Mouse (Mus musculus) E14TG2a.4 (cell line): ENCODE results near the gene Ptprm.

Experiments
- CTCF ChIP-seq: conservative IDR thresholded peaks from 2 replicates; pipeline ENCODE4 v1.5.1; 2014; ENCODE audit warnings: low read length
- NANOG ChIP-seq: IDR thresholded peaks from 2 replicates; pipeline ENCODE4 v1.6.1; 2014; ENCODE audit warnings: borderline replicate concordance, low read length, mixed read lengths

DNA sequence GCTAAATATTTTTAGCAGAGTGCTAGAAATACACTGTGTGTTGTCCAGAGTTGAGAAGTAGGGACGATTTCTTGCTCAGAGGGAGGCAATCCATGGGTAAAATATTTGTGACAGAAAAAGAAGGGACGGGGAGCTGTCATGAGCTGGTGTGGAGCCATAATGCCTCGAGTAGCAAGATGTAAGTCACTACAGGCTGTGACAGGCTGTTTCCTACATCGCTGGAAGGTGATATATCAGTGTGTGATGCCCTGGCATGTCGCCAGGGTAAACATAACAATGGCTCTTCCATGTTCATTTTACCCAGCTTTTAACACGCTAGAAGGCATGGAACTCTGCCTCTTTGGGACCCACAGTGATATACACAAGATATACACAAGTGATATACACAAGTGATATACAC, 476.7 kb downstream of the Ptprm start:
- TF ChIP-seq CTCF (no peak), NANOG (no peak)
